Mouse (Mus musculus) right cerebral cortex, postnatal 36 days (tissue): ENCODE measurements around the gene Taok2.

Experiments used
- DNase-seq, 2 experiments: peaks; one replicate each; pipeline ENCODE4 v3.0.0; 2022; ENCODE audit warnings: low spot score in 2 of 2, mixed read lengths in 1 of 2

The Taok2 gene

GRCm38 (mm10) chr7:126870520-126870891 lies 14.0 kb downstream of the Taok2 start:
- no peak for DNase-seq

DNA sequence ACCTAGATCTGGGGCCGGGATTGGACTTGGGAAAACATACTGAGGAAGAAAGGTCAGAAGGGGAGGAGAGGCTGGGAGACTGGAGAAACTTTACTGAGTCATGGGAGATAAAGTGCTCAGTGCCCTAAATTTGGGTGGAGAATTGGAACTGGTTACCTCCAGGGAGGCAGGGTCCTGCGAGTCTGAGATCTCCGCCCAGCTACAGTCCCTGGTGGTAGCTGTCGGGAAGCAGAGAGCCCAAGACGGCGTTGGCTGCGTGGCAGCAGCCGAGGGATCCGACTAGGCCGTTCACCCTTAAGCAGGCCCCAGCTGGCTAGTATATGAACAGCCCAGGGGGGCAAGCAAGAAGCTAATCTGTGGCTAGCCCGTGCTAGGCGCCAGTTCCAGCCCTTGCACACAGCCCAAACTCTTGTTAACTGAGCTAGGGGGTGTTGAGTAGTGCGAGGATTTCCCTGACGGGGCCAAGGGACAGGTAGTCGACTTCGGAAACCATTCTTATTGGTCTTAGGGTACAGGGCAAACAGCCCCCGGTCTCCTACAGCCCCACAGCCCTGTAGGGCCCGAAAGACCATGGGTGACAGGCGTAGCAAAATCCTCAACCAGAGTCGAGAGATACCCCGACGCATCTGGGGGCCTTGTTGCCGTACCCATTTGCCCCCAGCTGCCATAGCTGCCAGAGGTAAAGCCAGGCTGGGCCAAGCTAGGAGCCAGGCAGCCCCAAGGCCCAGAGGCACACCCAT lies 14.6 kb downstream of the Taok2 start:
- DNase-seq, result no peak

GRCm38 (mm10) chr7:126868003-126868402 lies 16.5 kb downstream of the Taok2 start:
- DNase-seq, result no peak

GRCm38 (mm10) chr7:126867534-126867933 lies 17.0 kb downstream of the Taok2 start:
- no peak for DNase-seq

DNA sequence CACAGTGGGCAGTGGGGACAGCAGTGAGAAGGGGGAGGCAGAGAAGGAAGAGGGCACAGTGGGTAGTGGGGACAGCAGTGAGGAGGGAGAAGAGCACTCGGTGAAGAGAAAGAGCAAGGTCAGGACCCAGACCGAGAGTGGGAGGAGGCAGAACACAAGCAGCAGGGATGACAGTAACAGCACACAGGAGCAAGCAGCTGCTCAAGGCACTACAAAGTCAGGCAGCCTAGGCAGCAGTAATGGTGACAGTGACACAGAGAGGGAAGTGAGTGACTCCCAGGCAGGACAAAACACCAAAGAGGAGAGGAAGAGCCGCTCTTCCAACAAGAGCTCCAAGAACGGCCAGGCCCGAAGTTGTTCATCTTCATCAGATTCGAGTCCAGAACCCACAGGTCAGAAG lies 20.7 kb downstream of the Taok2 start:
- DNase-seq, result no peak

DNA sequence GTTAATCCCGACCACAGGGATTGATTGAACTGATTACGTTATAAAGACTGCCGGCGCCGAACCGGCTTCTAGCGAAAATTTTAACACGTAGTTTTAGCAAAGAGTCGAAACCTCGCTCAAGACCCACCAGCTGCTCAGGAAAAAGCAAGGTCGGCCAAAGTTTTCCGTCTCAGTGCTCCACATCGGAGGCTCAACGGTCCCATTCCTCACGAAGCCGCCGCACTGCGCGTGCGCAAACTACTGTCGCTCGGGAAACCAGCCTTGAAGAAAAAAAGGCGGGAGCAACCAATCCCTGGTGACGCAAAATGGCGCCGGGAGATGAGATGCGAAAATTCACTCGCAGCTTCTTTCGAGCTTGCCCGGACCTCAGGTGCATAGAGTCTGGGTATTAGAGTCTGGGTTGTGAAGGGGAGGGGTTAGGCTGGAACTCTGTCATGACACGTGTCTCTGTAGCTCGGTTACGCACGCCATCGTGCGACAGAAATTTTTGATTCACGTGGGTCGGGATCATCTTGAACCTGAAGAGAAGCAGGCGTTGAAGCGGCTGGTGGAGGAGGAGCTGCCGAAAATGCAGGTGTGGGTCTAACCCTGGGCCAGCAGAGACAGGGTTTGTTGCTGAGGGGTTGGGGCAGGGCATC lies 22.2 kb downstream of the Taok2 start, which contains the start of gene Ino80e:
Ino80e (minus strand) TSS at position 231 of the 638 bp plus-strand sequence.
- DNase-seq, result peak; percentile 92 to 95

GRCm38 (mm10) chr7:126861429-126862130 lies 22.9 kb downstream of the Taok2 start, which contains the start of gene Hirip3:
Gene Hirip3 (plus strand): TSS chr7:126861972.
- peak; percentile 92 to 93 for DNase-seq

DNA sequence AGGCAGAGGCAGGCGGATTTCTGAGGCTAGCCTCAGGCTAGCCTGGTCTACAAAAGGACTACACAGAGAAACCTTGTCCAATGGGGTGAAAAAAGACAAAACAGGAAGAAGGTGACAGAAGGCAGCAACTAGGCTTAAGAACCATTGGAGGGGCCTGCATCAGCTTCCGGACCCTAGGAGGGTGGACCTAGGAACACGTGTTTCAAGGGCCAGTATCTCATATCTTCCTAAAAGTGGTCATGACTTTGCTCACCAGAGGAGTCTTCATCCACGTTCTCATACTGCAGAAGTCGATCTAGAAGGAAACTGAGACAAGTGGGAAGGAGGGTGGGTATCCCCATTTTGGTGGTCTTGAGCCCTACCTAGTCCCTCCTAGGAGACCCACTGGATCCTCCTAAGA lies 23.5 kb downstream of the Taok2 start:
- no peak for DNase-seq

GRCm38 (mm10) chr7:126856741-126857420 lies 27.6 kb downstream of the Taok2 start:
- no peak for DNase-seq

GRCm38 (mm10) chr7:126855641-126856040 lies 28.9 kb downstream of the Taok2 start:
- DNase-seq, result no peak

GRCm38 (mm10) chr7:126853454-126853853 lies 31.0 kb downstream of the Taok2 start:
- no peak for DNase-seq

DNA sequence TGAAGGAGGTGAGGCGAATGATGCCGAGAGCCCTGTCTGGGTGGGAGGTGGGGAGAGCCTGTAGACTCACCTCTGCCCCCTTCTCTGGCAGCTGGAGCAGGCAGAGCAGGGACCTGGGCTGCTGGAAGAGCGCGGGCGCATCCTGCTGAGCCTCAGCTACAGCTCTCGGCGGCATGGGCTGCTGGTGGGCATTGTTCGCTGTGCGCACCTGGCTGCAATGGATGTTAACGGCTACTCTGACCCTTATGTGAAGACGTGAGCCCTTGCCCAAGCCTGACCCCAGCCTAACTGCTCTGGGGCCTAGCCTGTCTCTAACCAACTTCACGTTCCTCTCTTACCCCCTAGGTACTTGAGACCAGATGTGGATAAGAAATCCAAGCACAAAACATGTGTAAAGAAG lies 33.3 kb downstream of the Taok2 start:
- DNase-seq, result no peak

DNA sequence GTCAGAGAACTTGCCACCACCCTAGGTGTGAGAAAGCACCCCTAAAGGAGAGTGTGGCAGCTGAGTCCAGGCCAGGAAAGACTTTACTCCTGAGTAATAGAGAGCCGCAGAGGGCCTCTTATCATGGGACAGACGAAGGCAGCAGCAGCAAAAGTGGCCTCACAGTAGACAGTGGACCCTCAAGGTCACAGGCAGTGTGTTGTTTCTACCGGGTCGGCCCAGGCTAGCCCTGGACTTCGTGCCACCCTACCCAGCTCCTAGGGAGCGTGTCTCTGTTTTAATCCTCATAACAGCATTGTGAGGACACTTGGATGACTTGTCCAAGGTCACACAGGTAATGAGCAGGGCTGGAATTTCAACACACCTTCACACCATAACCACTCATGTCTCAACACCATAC lies 34.3 kb downstream of the Taok2 start:
- DNase-seq, result no peak

- peak in 1 of 2 experiments; percentile 56 for DNase-seq
These were observed 35.7 kb downstream of the Taok2 start for GRCm38 (mm10) chr7:126848794-126849193.

DNA sequence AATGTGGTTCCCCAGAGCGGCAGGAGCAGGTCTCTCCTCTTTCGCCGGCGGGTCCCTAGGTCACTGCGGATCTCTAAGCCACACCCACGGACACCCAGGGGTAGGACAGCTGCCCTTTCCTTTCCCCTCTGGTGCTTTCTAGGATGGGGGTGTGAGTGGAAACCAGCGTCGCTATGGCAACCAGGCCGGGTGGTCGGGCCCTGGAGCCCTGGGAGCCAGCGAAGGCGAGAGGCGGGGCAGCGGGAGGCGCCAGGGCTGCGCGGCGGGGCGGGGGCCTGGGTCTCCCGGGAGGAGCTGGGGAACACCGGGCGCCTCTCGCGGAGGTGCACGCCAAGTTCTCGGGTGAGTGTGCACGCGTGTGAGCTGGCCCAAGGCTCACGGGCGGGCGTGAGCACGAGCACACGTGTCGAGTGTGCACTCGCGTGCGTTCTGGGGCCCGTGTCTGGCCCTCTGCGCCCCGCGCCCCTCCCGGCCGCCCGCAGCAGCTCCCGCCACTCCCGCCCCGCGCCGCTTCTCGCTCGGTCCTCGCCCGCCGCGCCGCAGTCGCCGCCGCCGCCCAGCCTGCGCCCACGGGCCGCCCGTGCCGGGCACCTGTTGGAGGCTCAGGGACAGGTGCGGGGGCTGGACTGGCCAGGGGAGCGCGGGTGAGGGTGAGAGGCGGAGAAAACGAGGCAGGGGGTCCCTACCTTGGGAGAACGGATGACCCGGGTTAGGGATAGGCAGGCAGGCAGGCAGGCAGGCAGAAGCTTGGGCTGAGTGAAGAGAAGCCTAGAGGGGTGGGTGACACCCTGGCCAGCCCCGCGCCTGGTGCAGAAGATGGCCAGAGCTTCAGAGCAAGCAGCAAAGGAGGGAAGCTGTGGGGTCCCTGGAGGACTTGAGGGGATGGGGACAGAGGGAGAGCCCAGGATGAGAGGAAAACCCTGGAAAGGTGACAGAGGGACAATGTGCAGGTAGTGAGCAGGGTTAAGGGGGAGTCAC lies 36.8 kb downstream of the Taok2 start:
- no peak for DNase-seq

- no peak for DNase-seq
These were observed 37.4 kb downstream of the Taok2 start, which contains the start of gene Doc2a for GRCm38 (mm10) chr7:126847116-126847420. Gene Doc2a (plus strand): TSS chr7:126847416.

DNA sequence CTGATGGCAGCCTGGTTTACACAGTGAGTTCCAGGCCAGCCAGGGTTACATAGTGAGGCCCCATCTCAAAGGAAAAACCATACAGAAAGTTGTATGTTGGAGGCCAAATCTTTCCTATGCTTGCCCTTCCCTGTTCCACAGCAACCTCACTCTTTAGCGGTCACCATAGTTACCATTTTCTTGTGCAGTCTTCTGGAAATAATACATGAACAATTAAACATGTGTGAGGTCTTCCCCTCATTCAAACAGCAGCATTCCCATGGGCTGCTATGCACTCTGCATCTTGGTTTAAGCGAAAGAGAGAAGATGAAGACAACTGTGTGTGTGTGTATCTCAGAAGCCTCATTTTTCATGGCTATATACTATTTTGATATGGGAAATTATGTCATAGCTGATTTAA lies 39.0 kb downstream of the Taok2 start:
- DNase-seq, result no peak

DNA sequence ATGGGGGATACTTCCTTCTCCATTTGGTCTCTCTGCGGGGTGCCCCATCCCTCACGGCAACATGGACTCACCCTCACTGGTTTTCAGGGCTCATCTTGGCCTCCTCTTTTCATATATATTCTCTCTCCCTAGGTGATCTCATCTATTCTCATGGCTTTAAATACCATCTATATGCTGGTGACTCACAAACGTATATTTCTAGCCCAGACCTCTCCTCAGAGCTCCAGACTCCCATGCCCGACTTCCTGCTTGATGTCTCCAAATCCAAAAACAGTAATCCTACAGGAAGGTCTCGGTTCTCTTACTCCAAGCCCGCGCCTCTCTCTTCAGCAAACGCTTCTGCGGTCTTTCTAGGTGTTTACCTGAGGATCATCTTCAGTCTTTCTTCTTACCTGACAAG lies 41.2 kb downstream of the Taok2 start:
- DNase-seq, result no peak

DNA sequence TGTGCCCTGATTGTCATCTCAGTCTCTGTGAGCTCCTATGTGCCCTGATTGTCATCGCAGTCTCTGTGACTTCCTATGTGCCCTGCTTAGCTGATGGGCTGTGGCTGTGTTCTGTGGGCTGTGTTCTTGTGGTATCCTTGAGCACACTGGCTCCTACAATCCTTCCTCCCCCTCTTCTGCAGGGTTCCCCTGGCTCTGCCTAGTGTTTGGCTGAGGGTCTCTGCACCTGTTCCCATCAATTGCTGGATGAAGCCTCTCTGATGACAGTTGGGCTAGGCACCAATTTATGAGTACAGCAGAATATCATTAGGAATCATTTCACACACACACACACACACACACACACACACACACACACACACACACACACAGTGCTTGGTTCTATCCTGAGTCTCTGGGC lies 51.2 kb downstream of the Taok2 start:
- no peak for DNase-seq

DNA sequence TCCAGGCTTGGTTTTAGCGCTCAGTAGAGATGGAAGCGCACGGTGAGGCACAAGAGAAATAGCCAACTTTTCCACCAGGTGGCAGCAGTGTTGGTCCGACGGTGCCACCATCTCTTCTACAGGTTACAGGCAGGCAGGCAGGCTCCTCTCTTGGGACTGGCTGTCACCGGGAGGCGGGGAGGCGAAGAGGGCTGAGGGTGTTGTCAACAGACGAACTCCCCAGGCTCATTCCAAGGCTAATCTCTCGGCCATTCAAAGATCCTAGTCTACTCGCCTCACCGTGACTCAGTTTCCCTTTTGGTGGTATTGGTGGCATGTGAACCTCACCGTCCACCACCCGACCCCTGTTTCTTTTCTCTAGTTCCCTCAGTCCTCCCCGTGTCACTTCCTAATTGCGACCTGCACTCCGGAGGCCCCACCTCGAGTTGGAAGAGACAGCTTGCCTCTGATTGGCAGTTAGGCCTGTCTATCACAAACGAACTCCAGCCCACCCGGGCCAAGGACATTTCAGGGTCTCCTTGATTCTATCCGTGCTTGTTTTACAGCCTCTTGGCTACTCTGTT lies 52.4 kb downstream of the Taok2 start:
- DNase-seq, result peak; percentile 59 to 66

- no peak for DNase-seq
These were observed 53.0 kb downstream of the Taok2 start, which contains the start of gene 4930451I11Rik for GRCm38 (mm10) chr7:126831539-126831938. Gene 4930451I11Rik (minus strand): TSS chr7:126831639.
